Mouse (Mus musculus): Measurements from ENCODE around the gene Adgrl3. TPM values are rescaled to one million over a fixed set of nuclear protein-coding genes. Genes with fewer than 3 reads are reported as not detected.

Adgrl3 gene
- polyA plus RNA-seq, 1 experiment from 2014 or later, result 64.6 TPM

DNA sequence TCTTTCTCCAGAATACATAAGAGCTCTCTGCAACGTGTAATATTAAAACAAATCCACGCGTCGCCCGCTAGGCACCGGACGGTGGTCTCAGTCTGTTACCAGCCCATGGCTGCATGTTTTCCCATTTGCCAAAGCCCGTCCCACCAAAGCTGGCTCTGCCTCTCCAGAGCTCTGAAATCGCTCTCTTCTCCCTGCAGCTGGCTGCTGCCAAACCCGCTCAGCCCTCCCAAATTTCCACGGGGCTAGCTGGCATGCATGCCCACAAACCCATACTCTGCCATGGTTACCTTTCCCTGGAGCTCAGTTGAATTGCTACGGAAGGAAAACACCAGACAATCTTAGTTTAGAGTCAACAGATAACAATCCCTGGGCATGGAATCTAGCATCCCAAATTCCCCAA, 139.1 kb downstream of the Adgrl3 start:
- Histone ChIP-seq H3K9ac (no peak overlapping the region), H3K4me3 (no peak overlapping the region), H3K27ac (no peak overlapping the region), H3K27me3 (no peaks in the 10 kb centered on the region), H3K9me3 (no peaks in the 10 kb centered on the region), H3K36me3 (no peaks in the 10 kb centered on the region), H3K4me2 (no peak overlapping the region), H3K4me1 (replicated peaks) (peaks cover 21% of the 10 kb centered on the region)
- WGBS, result 85% methylated on average over 12 of the region's 12 CpGs
- no peak for ATAC-seq (ENCODE audit: low FRiP score)

DNA sequence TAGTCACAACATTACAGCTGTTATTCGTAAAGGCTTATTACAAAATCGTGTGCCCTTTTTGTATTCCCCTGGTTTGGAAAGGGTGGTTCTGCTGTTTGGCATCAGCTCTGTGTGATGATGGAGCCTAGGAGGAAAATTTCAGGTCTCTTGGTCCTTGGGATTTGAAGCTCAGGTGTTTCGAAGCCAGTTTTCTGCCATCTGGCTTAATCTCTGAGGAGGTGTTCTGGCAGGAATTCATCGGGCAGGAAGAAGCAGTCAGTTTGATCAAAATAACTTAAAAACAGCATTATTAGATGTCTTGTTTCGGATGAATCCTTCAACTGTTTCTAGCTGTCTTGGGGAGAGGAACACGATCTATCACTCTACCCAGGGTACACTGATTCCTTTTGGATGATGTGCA, 140.5 kb downstream of the Adgrl3 start:
- ATAC-seq (ENCODE audit: low FRiP score), result no peak
- Histone ChIP-seq H3K4me2 (no peak overlapping the region), H3K4me1 (replicated peaks) (peaks cover 21% of the 10 kb centered on the region), H3K27me3 (no peaks in the 10 kb centered on the region), H3K4me3 (no peak overlapping the region), H3K27ac (0 out of 2 replicates have a peak overlapping the region, but pooled peaks have one; percentile 19), H3K9me3 (no peaks in the 10 kb centered on the region), H3K36me3 (no peaks in the 10 kb centered on the region), H3K9ac (no peak overlapping the region)
- 73% methylated on average over 6 of the region's 6 CpGs for WGBS

DNA sequence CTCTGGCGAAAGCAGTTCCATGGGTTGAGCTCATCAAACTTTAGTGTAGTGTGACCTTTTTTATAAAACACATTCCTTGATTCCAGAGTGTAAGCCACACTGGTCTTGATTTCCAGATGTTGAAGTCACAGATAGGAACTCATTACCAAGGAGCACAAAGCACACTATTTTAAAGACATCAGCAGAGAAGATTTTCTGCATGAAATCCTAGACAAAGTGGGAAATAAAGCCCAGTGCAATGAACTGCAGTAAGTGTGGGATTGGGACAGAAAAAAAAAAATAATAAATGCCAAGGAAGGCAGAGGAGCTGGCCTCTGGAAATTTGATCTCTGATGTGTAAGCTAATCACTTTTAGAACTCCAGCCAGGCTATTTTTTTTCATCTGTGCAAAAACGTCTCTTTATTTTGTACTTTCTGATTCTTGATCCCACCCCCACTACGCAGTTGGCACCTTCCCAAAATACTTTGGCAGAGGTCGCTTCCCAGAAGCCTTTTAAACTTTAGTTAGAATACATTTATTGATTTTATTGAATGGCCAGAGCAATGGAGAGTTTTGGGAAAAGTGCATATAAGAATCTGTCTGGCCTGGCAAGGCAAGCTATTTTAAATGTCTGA, 169.0 kb downstream of the Adgrl3 start:
- H3K27ac ChIP-seq, result no peak overlapping the region
- no peak overlapping the region for H3K4me2 ChIP-seq
- no peak for ATAC-seq (ENCODE audit: low FRiP score)
- no peak overlapping the region for H3K9ac ChIP-seq
- no peaks in the 10 kb centered on the region for H3K27me3 ChIP-seq
- H3K4me1 ChIP-seq (replicated peaks), result no peaks in the 10 kb centered on the region
- 45% methylated on average over 4 of the region's 4 CpGs for WGBS
- no peaks in the 10 kb centered on the region for H3K36me3 ChIP-seq
- no peak overlapping the region for H3K4me3 ChIP-seq
- no peaks in the 10 kb centered on the region for H3K9me3 ChIP-seq

DNA sequence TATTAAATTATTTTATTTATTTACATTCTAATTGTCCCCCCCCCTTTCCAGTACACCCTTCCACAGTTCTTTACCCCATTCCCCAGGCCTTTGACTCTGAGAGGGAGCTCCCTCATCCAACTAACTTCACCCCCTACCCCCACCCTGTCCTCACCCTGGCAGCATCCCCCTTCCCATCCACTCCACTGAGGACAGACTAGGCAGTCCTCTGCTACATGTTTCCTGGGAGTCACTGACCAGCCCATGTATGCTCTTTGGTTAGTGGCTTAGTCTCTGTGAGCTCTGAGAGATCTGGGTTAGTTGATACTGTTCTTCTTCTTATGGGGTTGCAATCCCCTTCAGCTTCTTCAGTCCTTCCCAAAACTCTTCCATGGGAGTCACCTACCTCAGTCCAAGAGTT, 180.4 kb downstream of the Adgrl3 start:
- Histone ChIP-seq H3K9me3 (no peaks in the 10 kb centered on the region), H3K4me1 (replicated peaks) (peaks cover 5% of the 10 kb centered on the region; the same call in 1 of the 2 replicates), H3K4me2 (no peak overlapping the region), H3K9ac (no peak overlapping the region), H3K27ac (no peak overlapping the region), H3K27me3 (no peaks in the 10 kb centered on the region), H3K36me3 (no peaks in the 10 kb centered on the region), H3K4me3 (no peak overlapping the region)
- ATAC-seq (ENCODE audit: low FRiP score), result no peak; the same call in 1 of the 2 replicates

DNA sequence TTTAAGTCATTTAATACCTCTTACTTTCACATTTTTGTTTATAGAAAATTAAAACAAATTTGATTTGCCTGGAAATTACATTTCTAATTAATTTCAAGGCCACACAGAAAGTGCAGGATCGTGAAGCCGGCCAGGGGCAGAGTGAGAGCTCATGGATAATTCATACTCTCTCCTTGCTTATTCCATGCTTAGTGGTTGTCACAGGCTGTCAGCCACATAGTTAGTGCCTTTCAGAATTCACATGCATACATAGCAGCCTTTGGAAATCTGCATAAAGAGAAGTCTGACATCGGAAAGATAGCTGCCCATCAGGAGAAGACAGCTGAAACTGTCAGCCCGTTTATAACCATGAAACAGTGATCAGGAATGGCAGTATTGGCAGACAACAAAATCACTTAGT, 181.9 kb downstream of the Adgrl3 start:
- H3K4me2 ChIP-seq, result no peak overlapping the region
- H3K4me1 ChIP-seq (replicated peaks), result peaks cover 5% of the 10 kb centered on the region; the same call in 1 of the 2 replicates
- WGBS, result 33% methylated on average over 4 of the region's 4 CpGs
- H3K27ac ChIP-seq, result no peak overlapping the region
- no peak overlapping the region for H3K4me3 ChIP-seq
- H3K9ac ChIP-seq, result no peak overlapping the region
- no peak for ATAC-seq (ENCODE audit: low FRiP score)
- H3K36me3 ChIP-seq, result no peaks in the 10 kb centered on the region
- no peaks in the 10 kb centered on the region for H3K9me3 ChIP-seq
- H3K27me3 ChIP-seq, result no peaks in the 10 kb centered on the region

DNA sequence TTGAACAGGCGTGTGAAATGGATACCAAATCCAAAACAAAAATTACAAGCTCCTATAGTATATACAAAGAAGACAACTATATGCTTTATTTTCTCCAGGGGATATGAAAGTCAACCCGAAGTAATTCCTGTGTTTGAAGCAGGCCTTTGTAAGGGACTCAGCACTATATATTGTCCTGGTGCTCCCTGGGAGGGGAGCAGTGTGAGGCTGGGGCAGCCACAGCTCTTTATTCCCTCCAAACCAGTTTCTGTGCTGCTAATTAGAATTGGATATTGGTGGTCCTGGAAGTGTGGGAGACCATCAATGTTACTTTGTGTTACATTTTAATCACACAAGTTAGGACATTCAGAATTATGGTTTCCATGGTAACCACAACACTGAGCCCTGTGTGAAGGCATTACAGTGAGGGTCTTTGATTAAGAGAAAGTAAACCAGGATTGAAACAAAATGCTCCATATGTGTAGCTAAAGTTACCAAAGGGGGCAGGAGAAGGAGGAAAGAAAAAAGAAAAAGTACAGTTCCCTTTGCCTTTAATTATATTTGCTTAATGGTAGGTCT, 198.6 kb downstream of the Adgrl3 start:
- H3K4me3 ChIP-seq, result no peak overlapping the region
- H3K4me1 ChIP-seq (replicated peaks), result peaks cover 5% of the 10 kb centered on the region
- WGBS, result 37% methylated on average over 2 of the region's 2 CpGs
- no peaks in the 10 kb centered on the region for H3K27me3 ChIP-seq
- no peaks in the 10 kb centered on the region for H3K36me3 ChIP-seq
- H3K9me3 ChIP-seq, result no peaks in the 10 kb centered on the region
- H3K4me2 ChIP-seq, result no peak overlapping the region
- peak overlapping the region; percentile 48; the same call in 1 of the 2 replicates for H3K27ac ChIP-seq
- peak; percentile 84 for ATAC-seq (ENCODE audit: low FRiP score)
- H3K9ac ChIP-seq, result no peak overlapping the region

DNA sequence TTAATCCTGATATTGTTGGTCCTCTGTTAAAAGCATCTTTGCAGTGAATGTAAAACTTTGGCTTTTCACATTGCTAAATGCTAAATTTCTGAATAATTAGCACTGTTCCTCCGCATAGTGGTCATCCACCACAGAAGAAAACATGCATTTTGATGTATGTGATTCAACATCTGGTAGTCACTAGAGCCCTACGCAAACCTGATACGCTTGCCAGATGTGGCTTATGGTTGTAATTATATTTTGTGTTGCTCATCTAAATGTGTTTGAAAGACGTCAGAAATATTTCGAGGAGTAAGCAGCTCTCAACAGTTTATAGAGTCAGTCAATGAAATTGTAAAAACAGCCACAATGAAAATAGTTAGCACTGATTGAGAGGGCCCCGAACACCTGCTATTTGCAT, 204.5 kb downstream of the Adgrl3 start:
- H3K4me1 ChIP-seq (replicated peaks), result no peaks in the 10 kb centered on the region
- no peak for ATAC-seq (ENCODE audit: low FRiP score)
- no peak overlapping the region for H3K4me2 ChIP-seq
- no peaks in the 10 kb centered on the region for H3K9me3 ChIP-seq
- no peak overlapping the region for H3K27ac ChIP-seq
- no peaks in the 10 kb centered on the region for H3K27me3 ChIP-seq
- H3K4me3 ChIP-seq, result no peak overlapping the region
- 84% methylated on average over 6 of the region's 6 CpGs for WGBS
- no peak overlapping the region for H3K9ac ChIP-seq
- H3K36me3 ChIP-seq, result no peaks in the 10 kb centered on the region

DNA sequence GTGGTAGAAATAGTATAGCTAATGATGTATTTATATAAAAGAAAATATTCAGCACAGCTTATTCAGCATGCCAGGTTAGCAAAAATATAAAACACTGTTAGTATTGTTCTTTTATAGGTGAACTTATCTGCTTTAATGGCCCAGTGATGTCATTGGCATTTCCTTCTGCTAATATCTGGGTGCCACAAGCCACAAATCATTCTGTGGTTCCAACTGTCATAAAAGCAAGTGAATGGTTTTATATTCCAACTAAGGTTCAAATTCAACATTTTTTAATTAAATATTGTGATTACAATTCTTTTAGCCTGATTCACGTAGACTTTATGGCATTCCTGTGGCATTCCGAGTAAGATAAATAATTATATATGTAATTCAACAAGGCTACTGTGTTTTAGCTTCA, 205.5 kb downstream of the Adgrl3 start:
- Histone ChIP-seq H3K4me2 (no peak overlapping the region), H3K27ac (no peak overlapping the region), H3K4me3 (no peak overlapping the region), H3K9me3 (no peaks in the 10 kb centered on the region), H3K4me1 (replicated peaks) (no peaks in the 10 kb centered on the region), H3K36me3 (no peaks in the 10 kb centered on the region), H3K9ac (no peak overlapping the region), H3K27me3 (no peaks in the 10 kb centered on the region)
- 94% methylated on average over 2 of the region's 2 CpGs for WGBS
- ATAC-seq (ENCODE audit: low FRiP score), result no peak

DNA sequence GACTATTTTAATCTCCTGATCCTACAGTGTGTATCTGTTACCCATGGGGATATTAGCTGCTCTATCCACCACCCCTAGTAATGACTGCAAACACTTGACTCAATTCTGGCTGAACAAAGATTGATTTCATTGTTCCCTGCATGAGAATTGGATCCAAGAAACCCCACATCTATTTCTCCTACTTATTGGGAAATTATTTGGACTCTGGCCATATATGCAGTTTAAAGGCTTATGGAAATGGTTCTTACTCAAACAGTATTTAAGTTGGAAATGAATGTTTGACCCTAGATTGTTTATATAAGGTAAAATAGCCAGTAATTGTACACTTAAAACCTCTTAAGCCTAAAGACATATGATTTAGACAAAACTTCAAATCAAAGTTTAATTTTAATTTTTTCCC, 207.3 kb downstream of the Adgrl3 start:
- Histone ChIP-seq H3K27ac (no peak overlapping the region), H3K9me3 (no peaks in the 10 kb centered on the region), H3K36me3 (no peaks in the 10 kb centered on the region), H3K4me1 (replicated peaks) (no peaks in the 10 kb centered on the region), H3K4me3 (no peak overlapping the region), H3K4me2 (no peak overlapping the region), H3K9ac (no peak overlapping the region), H3K27me3 (no peaks in the 10 kb centered on the region)
- ATAC-seq (ENCODE audit: low FRiP score), result no peak

DNA sequence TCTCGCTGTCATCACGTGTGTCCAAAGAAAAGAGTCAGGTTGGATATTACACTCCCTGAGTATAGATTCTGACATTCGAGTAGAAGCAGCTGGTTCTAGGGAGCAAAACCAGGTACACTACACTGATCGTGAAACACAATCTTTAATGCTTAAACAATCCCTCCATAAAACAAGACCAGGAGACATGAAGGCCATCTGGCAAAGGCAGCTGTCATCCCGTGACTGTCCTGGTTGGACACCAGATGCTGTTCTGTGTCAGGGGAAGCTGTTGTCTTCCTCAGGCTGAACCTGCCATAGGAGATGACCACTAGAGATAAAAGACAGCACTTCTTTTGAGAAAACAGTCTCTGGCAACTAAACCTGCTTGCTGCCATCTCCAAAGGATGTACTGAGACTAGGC, 228.8 kb downstream of the Adgrl3 start:
- no peak for ATAC-seq (ENCODE audit: low FRiP score)
- H3K36me3 ChIP-seq, result no peaks in the 10 kb centered on the region

DNA sequence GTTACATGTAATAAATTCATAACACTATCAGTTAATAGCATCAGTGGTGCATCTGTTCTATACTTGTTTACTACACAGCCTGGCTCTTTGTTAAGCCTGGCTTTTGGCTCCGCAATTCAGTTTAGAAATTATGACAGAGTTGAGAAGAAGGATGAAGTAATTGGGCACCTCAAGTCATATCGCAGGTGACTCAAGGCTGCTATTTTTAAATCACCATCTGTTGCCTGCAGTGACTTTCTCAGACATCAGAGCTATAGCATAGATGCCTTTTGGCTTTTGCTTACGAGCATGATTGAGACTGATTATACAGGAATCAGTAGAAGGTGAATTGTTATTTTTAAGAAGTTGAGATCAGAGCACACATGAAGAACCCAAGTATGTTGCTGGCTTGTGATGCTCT, 236.2 kb downstream of the Adgrl3 start:
- Histone ChIP-seq H3K4me3 (no peak overlapping the region), H3K4me2 (no peak overlapping the region), H3K36me3 (no peaks in the 10 kb centered on the region), H3K27ac (no peak overlapping the region), H3K4me1 (replicated peaks) (no peaks in the 10 kb centered on the region), H3K27me3 (no peaks in the 10 kb centered on the region), H3K9ac (no peak overlapping the region), H3K9me3 (no peaks in the 10 kb centered on the region)
- ATAC-seq (ENCODE audit: low FRiP score), result no peak
- 94% methylated on average over 3 of the region's 3 CpGs for WGBS

More for the DNA sequence above, 228.8 kb downstream of the Adgrl3 start:
- Histone ChIP-seq H3K4me3 (no peak overlapping the region), H3K4me2 (no peak overlapping the region), H3K9ac (no peak overlapping the region), H3K4me1 (replicated peaks) (no peaks in the 10 kb centered on the region), H3K27me3 (no peaks in the 10 kb centered on the region), H3K9me3 (no peaks in the 10 kb centered on the region), H3K27ac (no peak overlapping the region)
- WGBS, result 77% methylated on average over 5 of the region's 5 CpGs

DNA sequence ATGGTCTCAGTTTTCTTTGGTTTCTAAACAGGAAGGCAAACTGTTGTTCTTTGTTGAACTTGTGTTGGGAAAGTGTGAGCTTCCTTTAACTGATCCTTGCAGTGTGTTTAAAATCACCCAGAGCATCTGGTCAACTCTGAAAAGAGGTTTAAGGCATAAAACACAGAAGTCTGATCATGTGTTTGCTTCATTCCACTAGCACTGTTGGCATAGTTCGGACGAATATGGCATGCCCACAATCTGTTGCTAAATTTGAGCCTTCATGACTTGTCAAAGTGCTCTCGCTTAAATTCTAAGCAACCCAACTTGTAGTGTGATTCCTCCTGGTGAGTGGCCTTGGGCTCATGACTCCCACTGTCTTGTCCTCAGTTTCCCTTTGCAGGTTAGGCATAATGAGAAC, 249.8 kb downstream of the Adgrl3 start:
- Histone ChIP-seq H3K4me1 (replicated peaks) (peaks cover 2% of the 10 kb centered on the region; the same call in 1 of the 2 replicates), H3K27ac (no peak overlapping the region), H3K4me3 (no peak overlapping the region), H3K27me3 (no peaks in the 10 kb centered on the region), H3K36me3 (no peaks in the 10 kb centered on the region), H3K9ac (no peak overlapping the region), H3K4me2 (no peak overlapping the region), H3K9me3 (no peaks in the 10 kb centered on the region)
- WGBS, result 89% methylated on average over 3 of the region's 3 CpGs
- no peak for ATAC-seq (ENCODE audit: low FRiP score)

DNA sequence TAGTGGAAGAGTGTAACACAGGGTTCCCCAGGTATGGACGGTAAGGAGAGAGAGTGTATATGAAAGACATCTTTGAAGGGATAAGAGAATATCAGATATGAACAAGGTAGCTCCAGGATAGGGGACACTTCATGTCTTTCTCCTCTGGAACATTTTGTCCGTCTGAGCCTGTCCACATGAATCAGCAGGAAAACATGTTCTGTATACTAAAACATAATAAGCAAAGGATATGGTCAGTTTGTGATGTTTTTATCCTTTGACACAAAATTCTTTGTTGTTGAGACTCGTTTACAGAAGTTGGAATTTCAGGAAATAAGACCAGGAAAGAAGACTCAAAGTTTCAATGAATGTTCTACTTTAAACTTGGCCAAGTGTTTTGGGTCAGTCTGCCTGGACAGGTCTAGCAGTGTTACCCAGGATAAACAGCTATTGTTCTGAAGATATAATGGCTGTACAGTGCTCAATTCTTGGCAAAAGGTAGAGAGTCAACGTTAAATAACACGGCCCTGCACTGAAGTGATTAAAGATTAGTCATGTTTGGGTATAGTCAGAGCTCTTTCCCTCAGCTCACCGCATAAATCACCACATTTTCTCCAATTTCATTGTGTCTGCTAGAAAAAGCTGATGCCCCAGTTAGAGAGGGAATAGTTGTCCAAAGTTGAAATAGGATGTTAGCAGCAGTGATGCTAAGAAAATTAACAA, 255.6 kb downstream of the Adgrl3 start:
- H3K36me3 ChIP-seq, result no peaks in the 10 kb centered on the region

More for the DNA sequence above, 255.6 kb downstream of the Adgrl3 start:
- no peak overlapping the region for H3K4me3 ChIP-seq
- no peaks in the 10 kb centered on the region for H3K9me3 ChIP-seq
- H3K9ac ChIP-seq, result no peak overlapping the region
- no peak for ATAC-seq (ENCODE audit: low FRiP score)
- H3K4me2 ChIP-seq, result no peak overlapping the region
- no peak overlapping the region for H3K27ac ChIP-seq
- H3K27me3 ChIP-seq, result no peaks in the 10 kb centered on the region
- H3K4me1 ChIP-seq (replicated peaks), result peaks cover 2% of the 10 kb centered on the region; the same call in 1 of the 2 replicates
- WGBS, result 68% methylated on average over 6 of the region's 6 CpGs
